Mouse (Mus musculus): ENCODE measurements around the gene Ppp1r32. TPM values are rescaled to one million over a fixed set of nuclear protein-coding genes. Genes with fewer than 3 reads are reported as not detected.

The Ppp1r32 gene
- total RNA-seq, 1 experiment from 2014 or later = not detected

DNA sequence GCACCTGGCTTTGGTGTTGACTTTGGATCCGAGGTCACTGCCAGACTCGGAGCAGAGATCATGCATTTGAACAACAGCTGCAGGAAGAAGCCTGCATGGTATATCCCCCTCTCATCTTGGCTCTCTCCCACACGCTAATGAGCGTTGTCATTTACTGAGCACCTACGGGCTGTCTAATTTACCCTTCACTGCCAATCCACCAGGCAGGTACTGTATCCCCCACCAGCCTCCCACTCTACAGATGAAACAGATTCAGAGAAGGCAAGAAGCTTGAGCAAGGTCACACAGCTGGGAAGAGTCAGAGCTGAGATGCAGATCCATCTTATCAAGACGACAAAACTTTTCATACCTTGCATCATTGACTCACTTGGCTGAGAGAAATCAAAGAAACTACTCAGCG lies 21.1 kb downstream of the Ppp1r32 start:
- ATAC-seq (replicated peaks; ENCODE audit: low read depth, poor library complexity, severe bottlenecking) = no peak

DNA sequence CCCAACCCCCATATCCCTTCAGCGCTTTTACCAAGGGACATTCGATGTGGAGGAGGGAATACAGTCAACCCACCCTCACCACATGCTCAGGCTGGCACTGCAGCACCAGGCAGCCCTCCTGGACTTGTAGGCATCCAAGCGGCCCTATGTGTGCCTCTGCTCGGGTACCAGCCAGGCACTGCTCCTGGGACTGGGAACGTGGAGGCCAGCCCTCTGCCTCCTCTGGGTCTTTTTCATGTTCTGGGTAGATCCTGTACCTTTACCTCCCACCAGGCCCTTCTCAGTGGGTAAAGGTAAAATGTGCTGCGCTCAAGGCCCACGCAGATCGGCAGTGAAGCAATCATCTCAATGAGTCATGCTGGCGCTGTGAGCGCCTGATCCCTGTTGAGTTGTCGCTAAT lies 22.8 kb downstream of the Ppp1r32 start:
- ATAC-seq (replicated peaks; ENCODE audit: low read depth, poor library complexity, severe bottlenecking) = no peak

DNA sequence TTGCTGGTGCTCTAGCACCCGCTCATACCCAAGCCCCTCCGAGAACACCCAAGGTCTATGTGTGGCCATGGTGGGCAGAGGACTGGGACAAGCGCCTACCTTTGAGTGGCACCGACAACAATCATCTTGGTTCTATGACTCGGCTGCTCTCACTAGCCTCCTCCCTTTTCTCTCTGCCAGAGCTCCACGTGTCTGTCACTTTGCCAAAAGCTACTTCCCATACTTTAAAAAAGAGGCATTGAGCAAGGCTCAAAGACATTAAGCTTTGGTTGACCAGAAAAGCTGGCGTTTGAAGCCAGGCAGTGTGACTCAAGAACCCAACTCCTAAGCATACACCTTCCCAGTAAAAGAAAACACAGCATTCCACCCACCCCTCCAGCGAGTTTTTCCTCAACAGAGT lies 24.6 kb downstream of the Ppp1r32 start:
- ATAC-seq (replicated peaks; ENCODE audit: low read depth, poor library complexity, severe bottlenecking) = no peak; the same call in 1 of the 2 replicates

DNA sequence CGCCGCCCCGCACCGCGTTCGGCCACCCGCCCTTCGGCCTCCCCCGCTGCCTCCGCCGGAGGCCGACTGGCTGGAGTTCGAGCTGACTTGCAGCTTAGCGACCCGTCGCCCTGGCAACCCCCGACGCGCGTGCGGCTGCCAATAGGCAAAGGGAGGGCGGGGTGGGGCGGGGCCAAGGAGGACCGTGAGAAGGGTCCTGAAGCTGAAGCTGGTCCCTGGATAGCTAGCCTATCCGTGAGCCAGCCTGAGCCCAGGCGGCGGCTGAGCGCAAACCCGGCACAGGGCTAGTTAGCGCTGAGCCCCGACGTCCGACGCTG lies 25.3 kb downstream of the Ppp1r32 start:
- 0 out of 2 replicates have a peak, but pooled peaks have one; percentile 10 for ATAC-seq (replicated peaks; ENCODE audit: low read depth, poor library complexity, severe bottlenecking)

DNA sequence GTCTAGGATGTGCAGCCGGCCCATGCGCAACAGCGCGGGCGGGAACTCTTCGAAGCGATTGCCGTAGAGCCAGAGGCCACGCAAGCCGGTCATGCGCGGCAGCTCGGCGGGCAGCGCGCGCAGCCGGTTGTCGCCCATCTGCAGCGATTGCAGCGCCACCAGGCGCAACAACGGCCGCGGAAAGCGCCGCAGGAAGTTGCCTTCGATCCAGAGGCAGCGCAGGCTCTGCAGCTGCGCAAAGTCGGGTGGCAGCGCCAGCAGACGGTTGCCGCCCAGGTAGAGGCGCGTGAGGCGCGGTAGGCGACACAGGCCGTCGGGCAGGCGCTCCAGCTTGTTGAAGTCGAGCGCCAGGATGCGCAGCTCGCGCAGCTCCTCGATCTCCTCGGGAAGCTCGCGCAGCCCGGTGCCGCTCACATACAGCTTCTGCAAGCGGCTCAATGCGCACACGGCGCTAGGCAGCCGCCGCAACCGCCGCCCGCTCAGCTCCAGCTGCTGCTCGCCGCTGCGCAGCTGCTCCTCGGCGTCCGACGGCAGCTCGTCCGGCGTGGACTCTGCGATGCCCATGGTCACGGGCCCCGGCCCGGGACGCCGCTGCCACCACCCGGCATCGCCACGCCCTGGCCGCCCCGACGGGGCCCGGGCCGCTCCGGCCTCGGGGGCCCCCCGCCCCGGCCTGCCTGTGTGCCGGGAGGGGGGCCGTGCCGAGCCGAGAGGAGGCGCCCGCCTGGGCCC lies 25.8 kb downstream of the Ppp1r32 start, which contains the start of gene Lrrc10b:
TSS of gene Lrrc10b (minus strand) at position 722 of the 732 bp plus-strand sequence.
- peak; percentile 63 for ATAC-seq (replicated peaks; ENCODE audit: low read depth, poor library complexity, severe bottlenecking)

DNA sequence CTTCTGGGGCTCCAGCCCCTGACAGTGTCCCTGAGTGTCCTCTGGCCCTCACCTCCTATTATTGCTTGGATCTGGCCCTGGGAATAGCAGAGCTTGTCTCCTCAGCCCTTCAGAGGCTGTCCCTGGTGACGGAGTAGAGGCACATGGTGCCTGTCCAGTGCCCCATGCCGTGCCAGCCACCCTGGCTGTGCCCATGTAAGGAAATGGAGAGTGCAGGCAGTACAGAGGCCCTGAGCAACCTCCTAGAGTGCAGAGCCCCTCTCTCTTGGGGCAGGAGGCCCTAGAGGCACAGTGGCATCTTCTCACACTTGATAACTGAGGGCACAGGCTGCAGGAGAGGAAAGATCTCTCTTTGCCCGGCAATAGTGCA lies 27.3 kb downstream of the Ppp1r32 start:
- no peak for ATAC-seq (replicated peaks; ENCODE audit: low read depth, poor library complexity, severe bottlenecking)

DNA sequence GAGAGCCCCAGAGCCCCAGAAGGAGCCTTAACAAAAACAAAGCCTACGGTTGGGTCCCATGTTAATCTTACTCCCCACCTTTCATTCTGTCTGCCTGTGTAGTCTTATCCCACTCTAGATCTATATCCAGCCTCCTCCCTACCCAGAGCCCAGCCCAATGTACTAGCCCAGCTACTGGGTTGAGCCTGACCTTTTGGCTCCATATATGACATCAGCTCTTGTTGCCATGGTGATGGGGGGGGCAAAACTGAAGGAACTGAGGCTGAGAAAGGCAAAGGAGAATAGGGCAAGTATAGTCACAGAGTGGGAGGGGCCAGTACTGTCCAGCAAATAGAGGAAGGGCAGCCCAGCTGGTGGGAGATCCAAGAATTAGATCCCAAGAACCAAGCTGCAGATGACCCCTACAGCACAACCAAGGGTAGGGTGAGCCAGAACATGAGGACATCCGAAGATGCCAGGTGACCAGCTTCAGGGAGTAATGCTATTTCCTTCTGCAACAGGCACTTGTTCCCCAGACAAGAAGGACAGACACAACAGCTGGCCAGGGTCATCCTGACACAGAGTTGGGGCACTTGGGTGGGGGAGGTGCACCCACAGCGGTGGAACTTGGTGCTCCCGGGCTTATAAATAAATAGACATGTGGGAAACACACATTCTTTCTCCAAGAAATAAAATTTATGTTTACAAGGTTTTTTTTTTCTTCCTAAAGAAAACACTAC lies 27.9 kb downstream of the Ppp1r32 start:
- no peak for ATAC-seq (replicated peaks; ENCODE audit: low read depth, poor library complexity, severe bottlenecking)

DNA sequence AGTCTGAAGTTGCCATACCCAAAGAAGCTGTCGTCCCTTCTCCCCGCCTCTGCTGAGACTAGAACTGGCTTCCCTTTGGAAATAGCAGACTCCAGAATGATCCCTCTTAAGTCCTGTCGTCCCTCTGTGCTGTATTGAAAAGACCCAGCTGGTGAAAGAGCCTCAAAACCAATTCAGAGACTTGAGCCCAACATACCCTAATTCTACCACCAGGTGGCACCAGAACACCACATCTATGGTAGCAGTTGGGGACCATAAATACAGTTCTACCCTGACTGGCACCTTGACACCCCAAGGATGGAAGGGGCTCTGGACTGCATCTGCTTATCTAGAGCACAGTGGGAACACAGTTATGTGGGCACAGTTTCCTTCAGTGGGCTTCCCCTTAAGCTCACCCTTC lies 33.0 kb downstream of the Ppp1r32 start:
- peak; percentile 82 for ATAC-seq (replicated peaks; ENCODE audit: low read depth, poor library complexity, severe bottlenecking)

DNA sequence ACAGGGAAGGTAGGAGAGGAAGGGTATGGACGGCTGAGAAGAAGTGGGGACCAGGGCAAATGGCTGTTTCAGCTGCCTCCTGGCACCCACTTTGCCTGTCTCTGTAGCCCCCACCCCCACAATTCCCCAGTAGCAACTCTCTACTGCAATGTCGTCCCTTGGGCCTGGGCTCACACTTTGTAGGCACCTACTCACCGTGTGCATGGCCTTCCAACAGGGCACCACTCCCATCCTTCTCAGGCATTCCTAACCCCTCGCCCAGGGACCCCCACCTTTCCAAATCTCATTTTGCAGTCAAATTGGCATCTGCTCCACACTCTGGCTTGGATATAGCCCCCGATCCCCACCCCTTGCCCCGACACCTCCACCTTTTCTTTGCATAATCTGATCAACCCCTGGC lies 33.5 kb downstream of the Ppp1r32 start:
- no peak for ATAC-seq (replicated peaks; ENCODE audit: low read depth, poor library complexity, severe bottlenecking)

DNA sequence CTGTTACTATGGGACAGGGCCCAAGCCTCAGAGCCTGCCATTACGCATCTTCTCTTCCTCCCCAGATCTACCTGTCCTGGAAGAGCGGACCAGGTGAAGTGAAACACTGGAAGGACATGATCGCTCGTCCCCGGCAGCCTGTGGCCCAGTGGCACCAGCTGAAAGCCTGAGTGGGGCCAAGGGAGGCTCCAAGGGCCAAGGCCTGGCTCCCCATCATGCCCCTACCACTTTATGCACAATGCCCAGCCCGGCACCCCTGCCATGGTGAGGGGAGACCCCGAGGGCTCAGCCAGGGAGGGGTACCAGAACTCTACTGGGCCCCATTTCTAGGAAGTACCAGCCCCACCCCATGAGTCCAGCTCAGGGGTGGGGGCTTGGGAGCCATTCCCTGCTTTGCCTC lies 34.5 kb downstream of the Ppp1r32 start:
- ATAC-seq (replicated peaks; ENCODE audit: low read depth, poor library complexity, severe bottlenecking) = no peak

DNA sequence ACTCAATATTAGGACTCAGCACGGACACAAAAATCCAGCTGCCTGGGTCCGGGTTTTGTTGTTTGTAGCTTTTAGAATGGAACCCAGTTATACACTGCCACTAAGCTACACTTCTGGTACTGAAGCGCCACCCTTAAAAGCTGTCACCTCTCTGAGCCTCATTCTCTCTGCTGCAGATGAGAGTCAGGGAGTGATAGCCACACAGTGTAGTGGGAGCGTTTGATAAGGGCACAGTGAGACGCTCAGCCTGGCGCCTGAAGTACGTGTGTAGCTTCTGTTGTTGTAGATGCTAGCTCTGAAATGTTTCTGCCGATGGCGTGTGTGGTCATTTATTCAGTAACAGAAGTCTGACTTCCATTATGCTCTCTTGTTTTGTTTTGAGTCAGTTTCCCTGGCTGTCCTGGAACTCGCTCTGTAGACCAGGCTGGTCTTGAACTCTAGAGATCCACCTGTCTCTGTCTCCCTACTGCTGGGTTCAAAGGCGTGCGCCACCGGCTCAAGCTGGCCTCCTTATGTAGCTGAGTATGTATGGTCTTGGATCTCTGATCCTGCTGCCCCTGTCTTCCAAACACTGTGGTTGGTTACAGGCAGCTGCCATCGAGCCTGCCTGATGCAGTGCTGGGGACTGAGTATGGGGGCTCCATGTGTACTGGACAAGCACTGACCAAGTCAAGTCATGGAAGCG lies 37.9 kb downstream of the Ppp1r32 start:
- ATAC-seq (replicated peaks; ENCODE audit: low read depth, poor library complexity, severe bottlenecking) = no peak

DNA sequence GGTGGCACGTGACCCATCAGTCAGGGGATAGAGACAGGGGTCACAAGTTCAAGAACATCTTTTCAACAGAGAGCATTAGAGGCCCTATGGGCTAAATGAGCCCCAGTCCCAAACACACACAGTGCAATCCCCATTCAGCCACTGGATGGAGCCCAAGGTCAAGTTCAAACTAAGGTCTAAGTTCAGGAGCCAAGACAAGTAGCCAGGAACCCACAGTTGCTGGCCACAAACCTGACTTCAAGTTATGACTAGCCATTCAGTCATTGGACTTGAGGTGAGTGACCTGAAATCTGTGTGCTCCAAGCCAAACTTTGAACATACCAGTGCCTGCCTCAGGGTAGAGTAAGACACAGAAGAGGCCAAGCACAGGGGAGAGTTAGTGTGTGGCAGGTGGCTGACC lies 45.2 kb downstream of the Ppp1r32 start:
- 0 out of 2 replicates have a peak, but pooled peaks have one; percentile 17 for ATAC-seq (replicated peaks; ENCODE audit: low read depth, poor library complexity, severe bottlenecking)

DNA sequence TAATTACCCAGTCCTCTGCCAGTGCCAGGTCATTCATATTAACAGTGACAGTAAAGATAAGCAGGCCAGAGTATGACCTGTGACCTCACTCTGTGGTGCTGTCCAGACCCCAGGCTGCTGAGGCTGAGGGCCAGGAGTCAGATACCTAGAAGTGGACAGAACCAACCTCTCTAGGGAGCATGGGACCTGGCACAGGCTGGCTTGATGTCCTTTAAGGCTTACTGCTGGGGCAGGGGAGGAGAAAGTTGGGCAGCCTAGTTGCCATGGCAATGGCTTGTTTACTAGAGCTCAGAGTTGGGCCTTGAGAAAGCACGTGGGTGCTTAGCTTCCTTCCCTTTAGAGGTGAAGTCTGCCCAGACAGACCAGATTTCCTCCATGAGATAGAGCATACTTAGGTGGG lies 46.0 kb downstream of the Ppp1r32 start:
- peak; percentile 13; the same call in 1 of the 2 replicates for ATAC-seq (replicated peaks; ENCODE audit: low read depth, poor library complexity, severe bottlenecking)

DNA sequence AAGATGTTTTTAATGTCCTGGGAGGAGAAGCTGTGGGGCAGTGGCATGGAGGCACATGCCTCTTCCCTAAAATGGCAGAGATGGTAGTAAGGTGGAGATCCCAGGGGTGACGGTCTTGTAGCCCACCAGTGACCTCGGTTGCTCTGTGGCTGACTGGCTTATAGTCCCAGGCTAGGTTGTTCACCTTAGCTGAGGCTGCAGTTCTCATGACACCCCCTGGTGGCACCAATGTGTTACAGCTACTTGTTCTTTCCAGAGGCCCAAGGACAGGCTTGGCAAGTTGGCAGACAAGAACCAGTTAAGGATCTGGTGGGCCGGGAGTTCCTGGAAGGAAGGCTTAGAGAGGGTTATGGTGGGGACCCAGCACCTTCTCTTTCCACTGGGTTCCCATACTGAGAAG lies 46.8 kb downstream of the Ppp1r32 start:
- peak; percentile 62 for ATAC-seq (replicated peaks; ENCODE audit: low read depth, poor library complexity, severe bottlenecking)

DNA sequence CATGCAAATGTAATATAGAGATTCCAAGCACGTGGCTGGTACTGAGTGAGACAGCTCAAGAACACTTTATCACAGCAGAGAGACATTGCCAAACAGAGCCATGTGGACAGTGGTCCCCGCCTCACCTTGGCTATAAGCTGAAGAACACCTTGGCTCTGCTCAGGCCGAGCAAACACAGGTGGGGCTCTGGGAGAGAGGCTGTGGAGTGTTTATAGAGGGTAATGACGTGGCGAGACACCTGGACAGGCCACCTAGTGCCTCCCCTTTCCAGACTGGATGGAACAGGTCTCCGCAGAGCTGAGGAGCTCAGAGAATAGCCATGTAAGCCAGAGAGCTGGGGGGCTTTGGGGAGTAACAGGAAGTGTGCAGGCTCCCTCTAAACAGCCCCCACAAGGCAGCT lies 47.8 kb downstream of the Ppp1r32 start:
- no peak for ATAC-seq (replicated peaks; ENCODE audit: low read depth, poor library complexity, severe bottlenecking)

DNA sequence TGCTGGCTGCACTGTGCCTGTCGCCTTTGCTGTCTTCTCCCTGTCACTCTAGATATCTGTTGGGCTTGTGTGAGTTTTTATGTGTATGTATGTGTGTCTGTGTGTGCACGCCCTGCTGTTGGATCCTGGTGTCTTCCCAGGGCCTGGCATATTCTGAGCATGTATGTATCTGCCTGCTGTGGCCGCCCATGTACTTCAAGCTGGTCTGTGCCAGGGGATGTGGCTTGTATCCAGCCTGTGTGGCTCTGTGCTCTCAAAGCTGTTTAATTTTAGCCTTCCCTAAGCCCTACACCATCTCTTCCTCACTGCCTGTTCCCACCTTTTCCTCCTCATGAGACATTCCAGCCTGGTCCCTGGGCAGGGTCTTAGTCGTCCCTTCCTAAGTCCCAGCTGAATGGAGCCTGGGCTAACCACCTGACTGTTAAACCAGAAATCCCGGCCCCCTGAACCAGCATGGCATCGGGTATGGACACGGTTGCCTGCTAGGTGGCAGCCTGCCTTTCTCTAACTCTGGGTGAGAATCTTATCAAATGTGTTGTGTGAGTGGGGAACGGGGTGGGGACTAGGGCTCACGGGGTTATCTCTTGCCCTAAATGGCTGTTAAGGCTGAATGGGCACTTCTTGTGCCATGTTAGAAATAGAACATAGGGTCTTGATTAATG lies 48.7 kb downstream of the Ppp1r32 start:
- no peak for ATAC-seq (replicated peaks; ENCODE audit: low read depth, poor library complexity, severe bottlenecking)

DNA sequence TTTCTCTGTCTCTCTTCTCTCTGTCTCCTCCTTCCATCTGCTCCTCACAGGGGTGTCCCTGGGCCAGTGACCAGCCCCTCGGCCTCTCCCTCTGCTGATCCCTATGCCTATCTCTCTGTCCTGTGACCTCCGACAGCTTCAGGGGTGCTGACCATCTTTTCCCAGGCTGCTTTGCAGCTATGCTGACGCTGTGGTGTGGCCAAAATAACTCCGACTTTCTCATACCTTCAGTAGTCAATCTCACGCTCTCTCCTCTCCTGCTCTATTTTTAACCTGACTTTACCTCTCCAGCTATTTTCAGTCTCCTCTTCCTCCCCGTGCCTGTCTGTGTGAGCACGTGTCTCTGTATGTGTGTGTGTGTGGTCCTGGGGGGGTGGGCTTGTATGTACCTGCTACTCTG lies 49.5 kb downstream of the Ppp1r32 start:
- no peak for ATAC-seq (replicated peaks; ENCODE audit: low read depth, poor library complexity, severe bottlenecking)

DNA sequence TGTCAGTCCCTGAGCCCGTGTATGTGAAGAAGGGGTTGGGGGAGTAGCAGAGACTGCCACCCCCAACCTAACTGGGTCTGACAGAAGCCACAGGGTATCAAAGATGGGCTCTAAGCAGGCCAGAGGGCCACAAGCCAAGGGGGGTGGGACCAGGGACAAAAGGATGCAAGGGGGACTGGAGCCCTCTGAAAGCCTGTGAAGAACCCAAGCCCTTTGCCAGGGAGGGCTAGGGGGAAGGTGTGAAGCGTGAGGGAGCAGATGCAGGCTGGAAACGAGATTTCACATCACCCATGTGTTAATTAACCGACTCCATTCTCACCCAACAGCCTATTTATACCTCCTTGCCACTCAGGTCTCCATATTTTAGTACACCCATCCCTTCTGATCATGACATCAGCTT lies 50.9 kb downstream of the Ppp1r32 start:
- ATAC-seq (replicated peaks; ENCODE audit: low read depth, poor library complexity, severe bottlenecking) = no peak

DNA sequence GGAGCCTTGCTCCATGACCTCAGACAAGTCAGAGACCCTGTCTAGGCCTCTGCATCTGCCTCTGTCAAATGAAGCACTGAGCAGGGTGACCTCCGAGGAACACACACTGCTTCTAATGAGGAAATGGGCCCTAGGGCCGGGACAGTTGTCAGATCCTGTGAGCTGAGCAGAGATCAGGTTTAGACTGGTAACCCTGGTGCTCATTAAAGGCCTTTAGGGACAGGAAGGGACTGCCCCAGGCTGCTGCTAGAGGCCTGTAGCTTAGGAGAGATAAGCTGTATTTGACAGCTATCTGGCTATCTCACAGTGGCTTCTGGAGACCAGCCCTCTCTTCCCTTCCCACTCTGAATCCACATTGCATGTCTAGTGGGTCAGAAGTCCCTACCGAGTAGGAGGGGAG lies 51.3 kb downstream of the Ppp1r32 start:
- ATAC-seq (replicated peaks; ENCODE audit: low read depth, poor library complexity, severe bottlenecking) = no peak

DNA sequence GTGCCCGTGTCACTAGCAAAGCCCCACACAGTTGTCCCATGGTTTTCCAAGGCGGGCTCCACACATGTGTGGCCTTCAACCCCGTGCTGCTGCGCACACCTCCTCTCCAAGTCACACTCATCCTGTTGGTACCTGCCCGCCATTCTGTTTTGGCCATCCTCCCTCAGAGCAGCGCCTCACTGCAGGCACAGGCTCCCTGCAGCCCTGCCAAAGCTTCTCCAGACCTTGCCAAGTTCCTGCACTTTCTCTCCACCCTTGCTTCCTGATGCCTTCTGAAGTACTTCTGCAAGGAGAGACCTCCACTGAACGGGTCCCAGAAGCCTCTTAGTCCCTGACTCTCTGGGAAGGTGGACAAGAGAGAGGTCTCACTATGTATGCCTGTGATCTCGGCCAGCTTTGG lies 53.4 kb downstream of the Ppp1r32 start:
- ATAC-seq (replicated peaks; ENCODE audit: low read depth, poor library complexity, severe bottlenecking) = no peak

DNA sequence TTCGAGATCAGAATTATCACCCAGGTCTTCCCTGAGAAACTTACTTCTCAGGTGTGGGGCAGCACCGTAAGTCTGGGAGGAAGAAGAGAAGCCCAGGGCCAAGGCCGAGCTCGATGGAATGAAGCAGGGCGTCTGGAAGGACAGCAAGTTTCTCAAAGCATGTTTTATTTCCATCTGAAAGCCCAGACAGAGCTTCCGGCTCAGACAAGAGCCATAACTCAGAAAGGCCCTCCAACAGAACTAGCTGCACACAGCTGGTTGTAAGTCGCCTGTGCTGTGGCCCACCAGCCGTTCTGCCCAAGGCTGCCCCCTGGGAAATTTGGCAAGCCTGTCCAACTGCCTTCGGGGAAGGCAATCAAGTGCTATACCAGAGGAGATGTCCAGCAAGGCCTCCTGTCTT lies 55.3 kb downstream of the Ppp1r32 start:
- no peak for ATAC-seq (replicated peaks; ENCODE audit: low read depth, poor library complexity, severe bottlenecking)

Measured in common myeloid progenitor, adult 5-6 weeks (primary cell).